Mouse (Mus musculus): ENCODE measurements around the gene 4930579F01Rik.

The 4930579F01Rik gene

DNA sequence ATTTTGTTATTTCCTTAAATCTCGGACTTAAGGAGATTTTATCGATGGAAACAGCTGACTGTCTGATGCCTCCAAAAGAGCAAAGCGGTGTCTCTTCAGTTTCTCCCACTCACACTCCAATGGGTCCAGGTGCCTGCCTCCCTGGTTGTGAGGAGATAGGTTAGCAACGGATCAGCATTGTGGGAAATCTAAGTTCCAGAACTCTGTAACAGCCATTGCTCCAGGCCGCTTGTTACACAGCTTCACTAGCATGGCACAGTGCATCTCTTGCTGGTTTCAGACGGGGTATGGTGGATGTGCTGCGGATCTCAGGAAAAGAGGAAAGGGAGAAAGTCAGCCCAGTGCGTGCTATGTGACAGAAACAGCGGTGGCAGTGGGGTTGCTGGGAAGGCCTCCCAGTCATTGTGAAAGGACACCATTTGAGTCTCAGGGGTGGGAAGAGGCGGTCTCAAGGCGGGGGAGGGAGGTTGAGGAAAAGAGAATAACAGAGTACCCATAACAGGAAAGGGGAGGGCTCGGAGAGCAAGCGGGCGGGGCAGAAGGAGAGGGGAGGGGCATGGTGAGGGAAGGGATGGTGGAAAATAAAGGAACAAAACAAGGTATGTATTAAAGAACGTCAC is at the start of gene 4930579F01Rik:
TSS of gene 4930579F01Rik (minus strand) at position 143 of the 620 bp plus-strand sequence.
- no peak for DNase-seq (ENCODE audit: low read depth)

DNA sequence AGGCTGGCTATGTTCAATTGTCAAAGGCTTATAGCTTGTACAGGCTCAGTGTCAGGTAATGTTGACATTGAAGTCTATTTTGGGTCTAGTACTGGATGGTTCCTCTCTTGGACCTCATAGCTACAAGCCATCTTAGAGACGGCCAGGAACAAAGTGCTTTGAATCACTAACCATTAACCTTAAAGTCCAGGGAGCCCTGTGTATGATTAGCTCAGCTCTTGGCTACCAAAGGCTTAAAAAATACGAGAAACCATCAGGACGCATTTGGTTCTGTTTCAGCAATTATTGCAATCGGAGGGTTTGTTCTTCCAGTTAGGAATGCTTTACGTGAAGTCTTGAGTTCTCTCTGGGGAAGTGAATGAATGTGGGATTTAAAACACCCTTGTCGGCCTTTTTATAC is 49.3 kb upstream of the 4930579F01Rik start:
- no peak for DNase-seq (ENCODE audit: low read depth)

GRCm38 (mm10) chr3:138242021-138242726 is 48.5 kb upstream of the 4930579F01Rik start:
- no peak for DNase-seq (ENCODE audit: low read depth)

DNA sequence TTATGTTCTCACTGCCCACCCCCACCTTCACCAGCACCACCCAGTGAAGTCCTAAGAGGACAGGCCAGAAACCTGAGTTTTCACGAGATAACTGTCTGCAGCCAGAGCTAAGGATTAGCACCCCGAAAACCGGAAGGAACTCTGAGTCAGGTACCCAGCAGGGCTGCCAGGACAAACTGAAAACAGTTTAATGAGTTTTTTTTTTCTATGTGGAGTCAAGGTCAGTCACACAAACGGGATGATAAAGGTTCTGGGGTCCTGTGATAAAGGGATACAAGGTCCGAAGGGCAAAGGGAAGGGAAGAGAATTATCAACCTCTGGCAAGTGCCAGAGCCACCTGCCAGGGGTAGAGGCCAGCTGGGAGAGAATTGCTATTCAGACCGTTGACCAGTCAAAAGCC is 47.7 kb upstream of the 4930579F01Rik start:
- DNase-seq (ENCODE audit: low read depth), result no peak

GRCm38 (mm10) chr3:138240942-138241341 is 47.3 kb upstream of the 4930579F01Rik start:
- DNase-seq (ENCODE audit: low read depth), result no peak

GRCm38 (mm10) chr3:138240411-138240810 is 46.8 kb upstream of the 4930579F01Rik start:
- no peak for DNase-seq (ENCODE audit: low read depth)

DNA sequence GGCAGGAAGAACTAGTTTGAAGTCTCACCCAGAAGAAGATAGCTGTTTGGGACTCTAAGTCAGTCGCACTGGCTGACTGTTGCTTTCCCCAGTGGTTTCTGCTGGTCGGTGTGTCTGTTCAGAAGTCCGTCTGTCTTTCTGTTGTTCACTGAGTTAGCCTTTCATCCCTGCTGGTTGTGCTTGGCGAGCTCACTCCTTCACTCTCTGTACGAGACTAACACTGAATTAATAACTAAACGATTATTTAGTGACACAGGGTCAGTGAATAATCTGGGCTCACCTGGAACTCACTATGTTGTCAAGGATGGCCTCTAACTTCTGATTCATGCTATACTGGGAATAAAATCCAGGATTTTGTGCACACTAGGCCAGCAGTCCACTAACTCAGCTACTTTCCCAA is 45.8 kb upstream of the 4930579F01Rik start:
- no peak for DNase-seq (ENCODE audit: low read depth)

GRCm38 (mm10) chr3:138238046-138238445 is 44.4 kb upstream of the 4930579F01Rik start:
- no peak for DNase-seq (ENCODE audit: low read depth)

DNA sequence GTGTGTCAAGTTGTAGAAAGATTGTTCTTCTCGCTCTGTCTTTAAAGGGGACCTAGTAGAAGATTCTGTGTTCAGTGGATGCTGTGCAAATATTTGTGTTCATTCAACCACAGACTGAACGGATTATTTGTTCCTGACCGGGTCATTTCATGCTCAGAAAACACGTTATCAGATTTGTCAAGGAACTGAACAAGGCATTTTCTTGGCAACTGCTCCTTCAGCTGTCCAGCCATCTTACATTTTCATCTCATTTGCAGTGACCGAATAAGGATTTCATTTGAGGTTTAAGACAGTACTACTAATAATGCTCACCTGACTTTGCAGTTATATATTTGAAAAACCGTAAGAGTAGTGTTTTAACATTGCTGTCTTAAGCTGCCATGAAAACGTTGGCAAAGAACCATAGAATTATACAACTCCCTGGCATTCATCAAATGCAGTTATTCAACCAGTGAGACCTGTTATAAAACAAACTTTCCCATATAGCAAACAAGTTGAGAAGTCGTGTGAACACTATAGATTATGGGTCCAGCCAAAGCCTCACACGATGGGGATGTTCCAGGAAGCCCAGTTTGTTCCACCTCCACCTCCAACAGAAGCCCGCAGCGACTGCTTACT is 43.0 kb upstream of the 4930579F01Rik start:
- DNase-seq (ENCODE audit: low read depth), result no peak

DNA sequence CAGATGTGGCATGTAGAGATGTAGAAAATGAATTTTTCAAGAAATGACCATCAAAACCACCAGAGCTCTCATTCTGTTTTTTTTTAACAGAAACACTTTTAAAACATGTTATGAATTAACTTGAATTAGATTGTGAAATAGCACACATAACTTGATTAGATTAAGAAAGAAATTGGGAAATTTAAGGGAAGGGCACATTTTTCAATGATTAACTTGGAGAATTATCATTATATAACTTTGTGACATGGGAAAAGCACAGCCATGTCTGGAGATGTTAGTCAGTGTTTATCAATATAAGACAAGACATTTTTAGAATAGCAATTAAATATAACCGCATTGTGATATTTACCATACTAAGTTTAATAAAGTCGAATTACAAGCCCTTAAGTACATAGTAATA is 37.9 kb upstream of the 4930579F01Rik start:
- no peak for DNase-seq (ENCODE audit: low read depth)

- no peak for DNase-seq (ENCODE audit: low read depth)
Measured at GRCm38 (mm10) chr3:138230266-138230665, 36.6 kb upstream of the 4930579F01Rik start.

GRCm38 (mm10) chr3:138229448-138229847 is 35.8 kb upstream of the 4930579F01Rik start:
- DNase-seq (ENCODE audit: low read depth), result no peak

DNA sequence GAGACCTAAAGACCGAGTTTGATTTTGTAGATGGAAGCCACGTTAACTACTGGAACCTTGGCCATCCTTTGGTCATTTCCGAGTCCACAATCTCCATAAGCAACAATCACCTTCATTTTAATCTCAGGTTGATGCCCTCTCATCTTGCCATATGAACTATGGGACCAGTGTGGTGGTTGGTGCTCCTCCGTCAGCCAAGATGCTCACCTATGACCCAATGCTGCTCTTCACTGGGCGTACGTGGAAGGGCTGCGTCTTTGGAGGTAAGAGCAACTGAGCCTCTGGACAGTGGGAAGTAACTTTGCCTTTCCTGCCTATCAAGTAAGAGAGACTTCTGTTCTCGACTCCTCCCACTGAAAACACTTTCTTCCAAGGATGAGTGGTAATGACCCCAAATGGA is 34.2 kb upstream of the 4930579F01Rik start:
- no peak for DNase-seq (ENCODE audit: low read depth)

- no peak for DNase-seq (ENCODE audit: low read depth)
Measured at GRCm38 (mm10) chr3:138227082-138227481, 33.5 kb upstream of the 4930579F01Rik start.

DNA sequence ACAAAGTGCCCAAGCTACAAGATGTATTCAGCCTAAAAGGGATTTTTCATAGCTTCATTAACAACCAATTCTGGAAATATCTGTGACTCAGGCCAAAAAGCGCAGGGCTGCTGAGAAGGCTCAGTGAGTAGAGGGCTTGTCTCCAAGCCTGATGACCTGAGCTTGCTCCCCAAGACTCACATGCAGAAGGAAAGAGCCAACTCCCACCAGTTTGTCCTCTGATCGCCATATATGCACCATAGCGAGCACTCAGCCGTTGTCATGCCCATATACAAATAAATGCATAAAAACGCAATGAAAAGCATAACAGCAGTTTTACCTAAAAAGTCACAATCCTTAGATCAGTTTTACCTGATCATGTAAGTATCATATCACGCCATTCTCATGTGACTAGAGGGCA is 32.9 kb upstream of the 4930579F01Rik start:
- DNase-seq (ENCODE audit: low read depth), result no peak

DNA sequence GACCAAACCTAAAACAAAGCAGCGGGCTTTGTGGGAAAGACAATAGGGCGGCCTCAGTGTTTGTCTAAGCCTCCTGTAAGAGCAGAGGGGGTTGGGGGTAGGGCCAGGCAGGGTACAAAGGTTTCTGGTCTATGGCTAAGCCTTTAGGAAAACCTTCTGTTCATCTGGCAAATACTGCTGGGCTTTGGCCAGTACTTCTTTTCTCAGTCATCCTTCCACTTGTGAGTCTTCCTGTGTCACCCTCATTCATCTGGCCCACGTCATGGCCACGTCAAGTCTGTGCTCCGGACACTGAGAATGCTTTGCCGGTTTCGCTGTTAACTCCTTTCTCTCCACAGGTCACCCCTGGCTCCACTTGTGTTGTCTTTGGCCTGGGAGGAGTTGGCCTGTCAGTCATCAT is 32.2 kb upstream of the 4930579F01Rik start:
- no peak for DNase-seq (ENCODE audit: low read depth)

GRCm38 (mm10) chr3:138225331-138225730 is 31.7 kb upstream of the 4930579F01Rik start:
- no peak for DNase-seq (ENCODE audit: low read depth)

DNA sequence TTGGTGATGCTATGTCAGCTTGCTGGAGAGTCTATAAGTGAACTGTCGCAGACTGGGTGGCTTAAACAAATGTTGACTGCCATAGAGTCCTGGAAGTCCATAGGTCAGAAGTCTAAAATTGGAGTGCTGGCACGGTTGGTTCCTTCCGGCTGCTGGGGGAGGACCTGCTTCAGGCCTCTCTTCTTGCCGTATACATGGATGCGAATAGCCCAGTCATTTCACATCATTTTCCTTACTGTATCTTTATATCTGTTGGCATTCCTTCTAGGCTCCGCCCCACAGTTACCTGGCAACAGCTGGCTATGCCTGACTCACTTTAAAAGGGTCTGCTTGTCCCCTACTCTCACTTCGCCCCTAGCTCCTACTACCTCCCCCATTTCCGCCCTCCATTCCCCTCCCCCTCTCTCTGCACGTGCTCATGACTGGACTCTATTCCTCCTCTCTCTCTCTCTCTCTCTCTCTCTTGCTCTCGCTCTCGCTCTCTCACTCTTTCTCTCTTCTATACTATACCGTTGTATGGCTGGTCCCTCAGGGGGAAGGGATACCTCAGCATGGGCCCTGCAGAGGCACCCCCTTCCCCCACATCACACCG is 30.8 kb upstream of the 4930579F01Rik start:
- DNase-seq (ENCODE audit: low read depth), result no peak

DNA sequence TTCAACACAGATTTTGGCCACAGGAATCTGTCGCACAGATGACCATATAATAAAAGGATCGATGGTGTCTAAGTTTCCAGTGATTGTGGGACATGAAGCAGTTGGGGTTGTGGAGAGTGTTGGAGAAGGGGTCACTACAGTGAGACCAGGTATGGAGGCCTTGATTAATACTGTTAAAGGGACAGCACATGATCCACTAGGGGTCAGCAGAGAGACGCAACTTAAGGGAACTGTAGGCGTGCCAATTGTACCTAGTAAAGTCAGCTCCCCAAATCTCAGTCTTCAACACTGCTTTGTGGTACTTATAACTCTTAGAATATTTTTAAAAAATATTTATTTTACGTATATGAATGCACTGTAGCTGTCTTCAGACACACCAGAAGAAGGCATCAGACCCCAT is 29.3 kb upstream of the 4930579F01Rik start:
- peak; percentile 51 for DNase-seq (ENCODE audit: low read depth)

GRCm38 (mm10) chr3:138222511-138222910 is 28.9 kb upstream of the 4930579F01Rik start:
- DNase-seq (ENCODE audit: low read depth), result no peak

- no peak for DNase-seq (ENCODE audit: low read depth)
Measured at GRCm38 (mm10) chr3:138221116-138221515, 27.5 kb upstream of the 4930579F01Rik start.

GRCm38 (mm10) chr3:138217631-138218264 is 24.1 kb upstream of the 4930579F01Rik start, which contains the start of gene Adh7:
Gene Adh7, plus strand, starts transcription at chr3:138217760.
- no peak for DNase-seq (ENCODE audit: low read depth)

Data from c-Kit-positive CD71-negative TER-119-negative erythroid progenitor cells, embryonic 14.5 days (primary cell).